Mouse (Mus musculus) kidney, embryonic 16.5 days (tissue): ENCODE results near the gene 4930404N11Rik. TPM values are rescaled to one million over a fixed set of nuclear protein-coding genes. Genes with fewer than 3 reads are reported as not detected.
A peak's percentile ranks its signal among the peaks of the same experiment; 100 is the strongest.

Experiments used
- ATAC-seq: fragments of 200-750 bp; cut with Nextera tagmentation; 2 replicates; pipeline ENCODE4 v1.8.0; 2017; ENCODE audit warnings: moderate TSS enrichment; ENCODE audit not compliant: low FRiP score, low TSS enrichment
- H3K27ac ChIP-seq: fragments of 300-500 bp; sonication (generic); 2 replicates; pipeline ENCODE4 v1.5.1; 2014; ENCODE audit warnings: low read length
- H3K27me3 ChIP-seq: fragments of 300-500 bp; sonication (generic); 2 replicates; pipeline ENCODE4 v1.6.1; 2014; ENCODE audit warnings: low read length, control low read depth, mixed read lengths; ENCODE audit not compliant: insufficient read depth
- H3K36me3 ChIP-seq: fragments of 300-500 bp; sonication (generic); 2 replicates; pipeline ENCODE4 v1.6.1; 2014; ENCODE audit warnings: low read length, control low read depth, mixed read lengths; ENCODE audit not compliant: insufficient read depth
- H3K4me1 ChIP-seq: fragments of 300-500 bp; sonication (generic); 2 replicates; pipeline ENCODE4 v1.6.1; 2014; ENCODE audit warnings: low read length, control low read depth, mixed read lengths; ENCODE audit not compliant: insufficient read depth
- H3K4me2 ChIP-seq: fragments of 300-500 bp; sonication (generic); replicated peaks from 2 replicates; pipeline ENCODE4 v1.6.1; 2014; ENCODE audit warnings: low read depth, low read length
- H3K4me3 ChIP-seq: fragments of 300-500 bp; sonication (generic); 2 replicates; pipeline ENCODE4 v1.5.1; 2014; ENCODE audit warnings: mild to moderate bottlenecking, low read length
- H3K9ac ChIP-seq: fragments of 300-500 bp; sonication (generic); replicated peaks from 2 replicates; pipeline ENCODE4 v1.6.1; 2014; ENCODE audit warnings: low read length
- H3K9me3 ChIP-seq: fragments of 300-500 bp; sonication (generic); 2 replicates; pipeline ENCODE4 v1.6.1; 2016; ENCODE audit warnings: low read length, control low read depth
- WGBS: fragments of 180-500 bp; shearing (Covaris S2); extraction: QIAGEN DNeasy Blood & Tissue Kit; methylation state at CpG from one replicate; pipeline ENCODE4 v1.1.7; 2014; 5-methylcytosine and 5-hydroxymethylcytosine counted together
- microRNA-seq: library from miRNA; unstranded; fragments of <30 nt; microRNA quantifications from one replicate; pipeline ENCODE4, GENCODE M21; 2016
- polyA plus RNA-seq: library from polyadenylated mRNA; unstranded; fragments of >200 nt; fragmentation: Nextera tagmentation; extraction: Ambion mirVana; gene quantifications from 2 replicates; pipeline ENCODE4 v1.2.1, GENCODE M21; 2015

The 4930404N11Rik gene
- polyA plus RNA-seq, 1 experiment from 2014 or later, result 1.2 TPM

- WGBS, result 88% methylated on average over 13 of the region's 13 CpGs
- no peak overlapping the region for H3K4me3 ChIP-seq
Observed at GRCm38 (mm10) chr10:81318589-81319329, 46.9 kb downstream of the 4930404N11Rik start.

GRCm38 (mm10) chr10:81317273-81317672, 48.3 kb downstream of the 4930404N11Rik start:
- ATAC-seq, result peak; percentile 21
- Histone ChIP-seq H3K4me3 (peak overlapping the region; percentile 42), H3K9me3 (no peaks in the 10 kb centered on the region), H3K4me1 (peaks cover 47% of the 10 kb centered on the region), H3K36me3 (peaks cover 37% of the 10 kb centered on the region), H3K4me2 (peak overlapping the region; percentile 67), H3K9ac (peak overlapping the region; percentile 67), H3K27ac (peak overlapping the region; percentile 81), H3K27me3 (no peaks in the 10 kb centered on the region)
- WGBS, result 16% methylated on average over 17 of the region's 20 CpGs

More at GRCm38 (mm10) chr10:81318589-81319329, 46.9 kb downstream of the 4930404N11Rik start:
- Histone ChIP-seq H3K4me1 (peaks cover 44% of the 10 kb centered on the region), H3K9me3 (no peaks in the 10 kb centered on the region), H3K27ac (peak overlapping the region; percentile 95), H3K9ac (peak overlapping the region; percentile 74; the same call in 1 of the 2 replicates), H3K4me2 (peak overlapping the region; percentile 74; the same call in 1 of the 2 replicates), H3K36me3 (peaks cover 38% of the 10 kb centered on the region), H3K27me3 (no peaks in the 10 kb centered on the region)
- ATAC-seq, result no peak

GRCm38 (mm10) chr10:81316338-81317060, 49.1 kb downstream of the 4930404N11Rik start:
- WGBS, result 34% methylated on average over 16 of the region's 16 CpGs
- Histone ChIP-seq H3K4me2 (peak overlapping the region; percentile 67), H3K27ac (peak overlapping the region; percentile 81), H3K9ac (peak overlapping the region; percentile 67), H3K9me3 (no peaks in the 10 kb centered on the region), H3K4me3 (peak overlapping the region; percentile 42), H3K27me3 (no peaks in the 10 kb centered on the region), H3K36me3 (peaks cover 43% of the 10 kb centered on the region), H3K4me1 (peaks cover 44% of the 10 kb centered on the region)
- ATAC-seq, result 0 out of 2 replicates have a peak, but pooled peaks have one; percentile 1

GRCm38 (mm10) chr10:81315587-81315986, 50.0 kb downstream of the 4930404N11Rik start:
- WGBS, result 92% methylated on average over 16 of the region's 16 CpGs
- Histone ChIP-seq H3K27ac (no peak overlapping the region), H3K27me3 (no peaks in the 10 kb centered on the region), H3K4me1 (peaks cover 44% of the 10 kb centered on the region), H3K36me3 (peaks cover 53% of the 10 kb centered on the region), H3K4me3 (no peak overlapping the region), H3K9ac (no peak overlapping the region), H3K9me3 (no peaks in the 10 kb centered on the region), H3K4me2 (no peak overlapping the region)
- ATAC-seq, result no peak

GRCm38 (mm10) chr10:81314201-81314600, 51.4 kb downstream of the 4930404N11Rik start:
- H3K36me3 ChIP-seq, result peaks cover 66% of the 10 kb centered on the region
- no peak overlapping the region for H3K4me3 ChIP-seq
- no peak overlapping the region for H3K27ac ChIP-seq
- H3K4me1 ChIP-seq, result peaks cover 38% of the 10 kb centered on the region
- no peak overlapping the region for H3K4me2 ChIP-seq
- H3K9me3 ChIP-seq, result no peaks in the 10 kb centered on the region
- 80% methylated on average over 7 of the region's 7 CpGs for WGBS
- H3K27me3 ChIP-seq, result no peaks in the 10 kb centered on the region
- no peak overlapping the region for H3K9ac ChIP-seq
- no peak for ATAC-seq

- Histone ChIP-seq H3K27me3 (no peaks in the 10 kb centered on the region), H3K36me3 (peaks cover 73% of the 10 kb centered on the region), H3K4me2 (no peak overlapping the region), H3K4me1 (peaks cover 34% of the 10 kb centered on the region), H3K4me3 (no peak overlapping the region), H3K9ac (no peak overlapping the region), H3K27ac (no peak overlapping the region), H3K9me3 (no peaks in the 10 kb centered on the region)
- WGBS, result 94% methylated on average over 13 of the region's 13 CpGs
- ATAC-seq, result no peak
Observed at GRCm38 (mm10) chr10:81313581-81313980, 52.0 kb downstream of the 4930404N11Rik start.

Small RNA genes within 50 kb of the gene (microRNA-seq; reads per million reads assigned to microRNA genes)
- gene Mir6913, result not detected

Other genes starting within 250 kb of the 4930404N11Rik start
- 24.4 and 25.2 TPM in 2 replicates for gene Zbtb7a, start 230.6 kb downstream of the 4930404N11Rik start, polyA plus RNA-seq
- 51.0 and 56.2 TPM in 2 replicates for gene Pias4, start 197.9 kb downstream of the 4930404N11Rik start, polyA plus RNA-seq
- gene Eef2, start 189.2 kb downstream of the 4930404N11Rik start, polyA plus RNA-seq, result 663 and 672 TPM in 2 replicates
- 38.4 and 39.3 TPM in 2 replicates for gene Dapk3, start 182.8 kb downstream of the 4930404N11Rik start, polyA plus RNA-seq
- not detected in 2 replicates for gene 4930442H23Rik, start 182.0 kb downstream of the 4930404N11Rik start, polyA plus RNA-seq
- not detected in 2 replicates for gene Nmrk2, start 163.8 kb downstream of the 4930404N11Rik start, polyA plus RNA-seq
- 0.14 and 0.33 TPM in 2 replicates for gene Atcay, start 135.0 kb downstream of the 4930404N11Rik start, polyA plus RNA-seq
- gene Zfr2, start 132.7 kb downstream of the 4930404N11Rik start, polyA plus RNA-seq, result 7.1 and 7.8 TPM in 2 replicates
- gene Matk, start 112.9 kb downstream of the 4930404N11Rik start, polyA plus RNA-seq, result 8.2 and 8.9 TPM in 2 replicates
- 218 and 238 TPM in 2 replicates for gene Mrpl54, start 98.9 kb downstream of the 4930404N11Rik start, polyA plus RNA-seq
- gene Apba3, start 98.9 kb downstream of the 4930404N11Rik start, polyA plus RNA-seq, result 88.6 and 88.7 TPM in 2 replicates
- 21.9 and 22.6 TPM in 2 replicates for gene Tjp3, start 74.2 kb downstream of the 4930404N11Rik start, polyA plus RNA-seq
- gene Pip5k1c, start 72.9 kb downstream of the 4930404N11Rik start, polyA plus RNA-seq, result 62.9 and 63.9 TPM in 2 replicates
- gene Cactin, start 44.7 kb downstream of the 4930404N11Rik start, polyA plus RNA-seq, result 42.3 and 43.2 TPM in 2 replicates
- 19.7 and 20.2 TPM in 2 replicates for gene Tbxa2r, start 37.1 kb downstream of the 4930404N11Rik start, polyA plus RNA-seq
- gene Gipc3, start 22.6 kb downstream of the 4930404N11Rik start, polyA plus RNA-seq, result 0.09 TPM in 2 replicates
- 90.6 and 94.5 TPM in 2 replicates for gene Hmg20b, start 15.3 kb downstream of the 4930404N11Rik start, polyA plus RNA-seq
- gene Mfsd12, start 8.3 kb downstream of the 4930404N11Rik start, polyA plus RNA-seq, result 9.8 and 12.5 TPM in 2 replicates
- gene Fzr1, start 12.7 kb upstream of the 4930404N11Rik start, polyA plus RNA-seq, result 111 and 115 TPM in 2 replicates
- 87.6 and 104 TPM in 2 replicates for gene Dohh, start 18.6 kb upstream of the 4930404N11Rik start, polyA plus RNA-seq
- gene Gm48551, start 18.6 kb upstream of the 4930404N11Rik start, polyA plus RNA-seq, result 5.0 and 5.2 TPM in 2 replicates
- gene Gm48552, start 23.2 kb upstream of the 4930404N11Rik start, polyA plus RNA-seq, result 1.4 and 1.6 TPM in 2 replicates
- gene Smim24, start 27.2 kb upstream of the 4930404N11Rik start, polyA plus RNA-seq, result 42.7 and 44.1 TPM in 2 replicates
- gene Nfic, start 89.8 kb upstream of the 4930404N11Rik start, polyA plus RNA-seq, result 87.8 and 92.0 TPM in 2 replicates
- 0.29 and 0.67 TPM in 2 replicates for gene Celf5, start 116.9 kb upstream of the 4930404N11Rik start, polyA plus RNA-seq
- 107 and 112 TPM in 2 replicates for gene Ncln, start 130.6 kb upstream of the 4930404N11Rik start, polyA plus RNA-seq
- gene S1pr4, start 134.3 kb upstream of the 4930404N11Rik start, polyA plus RNA-seq, result 1.5 and 1.7 TPM in 2 replicates
- gene Gna15, start 158.4 kb upstream of the 4930404N11Rik start, polyA plus RNA-seq, result 0.70 and 0.98 TPM in 2 replicates
- 92.3 and 92.7 TPM in 2 replicates for gene Gna11, start 179.4 kb upstream of the 4930404N11Rik start, polyA plus RNA-seq
- gene Aes, start 193.7 kb upstream of the 4930404N11Rik start, polyA plus RNA-seq, result 322 and 487 TPM in 2 replicates
- 41.0 and 52.0 TPM in 2 replicates for gene Tle2, start 208.7 kb upstream of the 4930404N11Rik start, polyA plus RNA-seq
- gene Tle6, start 235.3 kb upstream of the 4930404N11Rik start, polyA plus RNA-seq, result 18.5 and 22.8 TPM in 2 replicates
- gene BC025920, start 240.5 kb upstream of the 4930404N11Rik start, polyA plus RNA-seq, result 0.66 and 0.82 TPM in 2 replicates